Mouse (Mus musculus) left cerebral cortex, postnatal 10 days (tissue): Measurements from ENCODE around the gene Lyzl4. TPM values are rescaled to one million over a fixed set of nuclear protein-coding genes. Genes with fewer than 3 reads are reported as not detected.

Source experiments
- DNase-seq, 2 experiments: peaks; one replicate each; pipeline ENCODE4 v3.0.0; 2021 to 2022; ENCODE audit warnings: low spot score in 2 of 2, mixed read lengths in 1 of 2; ENCODE audit errors: extremely low spot score in 1 of 2
- intact Hi-C: fragments of 180-260 bp; cut with DNase I; formaldehyde crosslinking; loops from one replicate; pipeline ENCODE4 v1.15.1; 2025
- total RNA-seq, 2 experiments: library from RNA; stranded (reverse); gene quantifications; 2 replicates each; pipeline ENCODE4 v1.2.3; 2021

The Lyzl4 gene
- total RNA-seq, 2 experiments from 2014 or later, result 0.87 to 0.97 TPM

DNA sequence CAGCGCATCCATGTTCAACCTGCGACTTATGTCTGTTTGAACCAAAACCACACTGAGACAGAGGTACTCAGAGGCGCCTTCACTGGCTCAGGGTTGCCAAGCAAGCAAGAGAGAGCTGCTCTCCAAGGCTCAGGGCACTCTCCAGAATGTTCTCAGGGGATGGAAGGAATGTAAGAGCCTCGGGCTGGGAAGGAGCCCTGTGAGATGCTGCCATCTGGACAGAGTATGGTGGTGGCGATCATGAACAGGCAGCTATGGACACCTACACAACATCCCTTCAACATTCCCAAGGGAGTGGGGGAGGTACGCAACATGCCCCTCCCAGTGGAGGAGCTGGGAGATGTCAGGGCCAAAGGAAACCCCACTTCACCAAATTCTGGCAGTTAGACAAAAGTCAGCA is 83.7 kb downstream of the Lyzl4 start:
- no peak for DNase-seq

GRCm38 (mm10) chr9:121556913-121557312 is 85.0 kb downstream of the Lyzl4 start:
- intact Hi-C loops, result loop anchor here (5.0 kb wide), 2 partner anchors 40 to 50 kb away; no protein-coding TSS in a partner anchor

More for the DNA sequence above, 83.7 kb downstream of the Lyzl4 start:
- intact Hi-C loops, result loop anchor here (5.0 kb wide), 2 partner anchors 39 to 51 kb away; no protein-coding TSS in a partner anchor

GRCm38 (mm10) chr9:121555395-121556000 is 86.4 kb downstream of the Lyzl4 start:
- DNase-seq, result peak in 1 of 2 experiments; percentile 71
- intact Hi-C loops, result loop anchor here (5.0 kb wide), 2 partner anchors 42 to 48 kb away; no protein-coding TSS in a partner anchor

More at GRCm38 (mm10) chr9:121556913-121557312, 85.0 kb downstream of the Lyzl4 start:
- DNase-seq, result peak in 1 of 2 experiments; percentile 22

DNA sequence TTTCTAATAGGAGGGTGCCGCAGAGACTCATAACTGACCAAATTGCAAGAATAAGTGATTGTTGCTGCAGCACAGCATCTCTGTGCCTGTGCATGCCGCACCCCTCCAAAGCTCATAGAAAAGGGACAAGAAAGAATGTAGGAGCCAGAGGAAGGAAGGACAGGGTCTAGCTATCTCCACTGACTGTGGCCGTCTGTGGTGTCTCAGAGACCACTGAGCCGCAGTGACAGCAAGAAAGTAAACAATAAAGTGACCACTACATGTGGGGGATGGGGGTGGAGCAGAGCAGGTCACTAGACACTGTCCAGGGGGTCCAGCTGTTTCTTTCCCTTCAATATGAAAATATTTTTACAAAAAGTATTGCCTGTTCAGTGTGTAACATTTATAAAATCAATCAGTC is 88.3 kb downstream of the Lyzl4 start:
- intact Hi-C loops, result no loop called here
- DNase-seq, result no peak

GRCm38 (mm10) chr9:121550327-121550771 is 91.5 kb downstream of the Lyzl4 start:
- intact Hi-C loops, result no loop called here
- no peak for DNase-seq

DNA sequence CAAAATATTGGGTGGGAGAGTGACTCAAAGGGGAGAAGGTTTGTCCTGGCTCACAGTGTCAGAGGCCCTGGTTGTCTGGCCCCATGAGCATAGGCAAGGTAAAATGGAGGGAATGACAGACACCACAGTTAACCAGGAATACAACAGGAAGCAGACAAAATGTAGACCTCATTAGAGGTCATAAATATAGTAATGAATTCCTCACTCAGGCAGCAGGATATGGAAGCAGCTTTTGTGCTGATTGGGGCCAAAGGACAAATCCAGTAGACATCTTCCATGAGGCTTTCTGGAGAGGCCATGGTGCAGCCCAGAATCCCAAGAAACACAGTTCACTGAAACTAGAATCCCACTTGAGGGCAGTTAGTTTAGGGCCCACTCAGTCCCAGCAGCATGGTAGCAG is 92.5 kb downstream of the Lyzl4 start:
- intact Hi-C loops, result no loop called here

DNA sequence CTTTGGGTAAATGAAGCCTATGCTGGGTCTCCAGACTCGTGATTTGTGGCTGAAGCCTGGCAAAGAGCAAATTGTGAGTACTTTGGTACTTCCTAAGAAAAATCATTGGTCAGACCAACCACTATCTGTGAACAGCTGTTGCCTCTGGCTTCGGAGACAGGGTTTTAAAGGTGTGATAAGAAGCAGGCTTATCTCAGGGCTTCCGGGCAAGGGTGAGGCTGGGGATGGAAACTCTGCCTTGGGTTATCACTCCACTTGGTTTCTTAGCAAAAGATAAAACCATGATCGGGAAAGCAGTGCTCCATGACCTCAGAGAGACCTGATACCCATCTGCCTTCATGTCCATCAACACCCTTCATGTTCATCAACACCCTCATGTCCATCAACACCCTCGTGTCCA is 92.9 kb downstream of the Lyzl4 start:
- intact Hi-C loops, result no loop called here
- DNase-seq, result no peak

More for the DNA sequence above, 92.5 kb downstream of the Lyzl4 start:
- DNase-seq, result no peak

DNA sequence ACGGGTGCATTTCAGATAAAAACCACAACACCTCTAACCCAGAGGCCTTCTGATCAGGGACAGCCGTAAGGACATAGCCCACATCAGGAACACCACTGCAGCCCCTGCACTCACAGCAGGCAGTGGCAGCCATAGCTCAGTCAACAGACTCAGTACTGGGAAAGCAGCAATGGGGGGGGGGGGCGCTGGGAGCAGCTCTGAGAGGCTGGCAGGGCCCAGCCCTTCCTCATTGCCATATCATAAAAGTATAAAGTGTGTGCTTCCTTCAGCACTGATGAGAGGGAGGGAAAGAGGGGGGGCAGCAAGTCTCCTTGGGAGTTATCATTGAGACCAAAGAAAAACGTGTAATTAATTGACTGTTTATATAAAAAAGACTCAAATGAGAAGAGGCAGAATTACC is 94.5 kb downstream of the Lyzl4 start:
- DNase-seq, result no peak
- intact Hi-C loops, result no loop called here

GRCm38 (mm10) chr9:121541530-121541929 is 100.4 kb downstream of the Lyzl4 start:
- no peak for DNase-seq
- intact Hi-C loops, result no loop called here

GRCm38 (mm10) chr9:121532626-121533025 is 109.3 kb downstream of the Lyzl4 start:
- intact Hi-C loops, result no loop called here
- DNase-seq, result no peak

GRCm38 (mm10) chr9:121528605-121529357 is 113.1 kb downstream of the Lyzl4 start:
- DNase-seq, result no peak
- intact Hi-C loops, result no loop called here

Other genes with a start within 250 kb of the Lyzl4 start
- gene Cck, start 146.4 kb downstream of the Lyzl4 start, total RNA-seq, result 100 to 1,000 TPM; 377 to 421 TPM
- 10 to 100 TPM; 11.8 TPM for gene Vipr1, start 620 bp upstream of the Lyzl4 start, total RNA-seq
- 10 to 100 TPM; 32.5 to 33.0 TPM for gene Sec22c, start 63.4 kb upstream of the Lyzl4 start, total RNA-seq
- gene Ss18l2, start 68.2 kb upstream of the Lyzl4 start, total RNA-seq, result 10 to 100 TPM; 76.4 to 94.9 TPM
- 100 to 1,000 TPM; 112 to 119 TPM for gene Nktr, start 77.1 kb upstream of the Lyzl4 start, total RNA-seq
- gene Zfp651, start 117.2 kb upstream of the Lyzl4 start, total RNA-seq, result 100 to 1,000 TPM; 105 to 110 TPM
- gene Klhl40, start 135.5 kb upstream of the Lyzl4 start, total RNA-seq, result 1 to 10 TPM; 3.3 to 3.5 TPM
- gene Hhatl, start 150.4 kb upstream of the Lyzl4 start, total RNA-seq, result 1 to 10 TPM; 3.8 TPM
- 1 to 10 TPM; 9.0 to 9.3 TPM for gene Ccdc13, start 197.4 kb upstream of the Lyzl4 start, total RNA-seq
- 10 to 100 TPM; 97.0 to 99.0 TPM for gene Higd1a, start 216.3 kb upstream of the Lyzl4 start, total RNA-seq